Mouse (Mus musculus) frontal cortex, postnatal 36 days (tissue): ENCODE data around the gene Adck1.
"Not testable (repeated sequence)": the region's sequence is repeated elsewhere in the genome, so short reads cannot be mapped to it uniquely, and the experiment has no call there.

Experiments
- DNase-seq, 2 experiments: peaks; one replicate each; pipeline ENCODE4 v3.0.0; 2022; ENCODE audit warnings: low spot score in 2 of 2

Adck1 gene

DNA sequence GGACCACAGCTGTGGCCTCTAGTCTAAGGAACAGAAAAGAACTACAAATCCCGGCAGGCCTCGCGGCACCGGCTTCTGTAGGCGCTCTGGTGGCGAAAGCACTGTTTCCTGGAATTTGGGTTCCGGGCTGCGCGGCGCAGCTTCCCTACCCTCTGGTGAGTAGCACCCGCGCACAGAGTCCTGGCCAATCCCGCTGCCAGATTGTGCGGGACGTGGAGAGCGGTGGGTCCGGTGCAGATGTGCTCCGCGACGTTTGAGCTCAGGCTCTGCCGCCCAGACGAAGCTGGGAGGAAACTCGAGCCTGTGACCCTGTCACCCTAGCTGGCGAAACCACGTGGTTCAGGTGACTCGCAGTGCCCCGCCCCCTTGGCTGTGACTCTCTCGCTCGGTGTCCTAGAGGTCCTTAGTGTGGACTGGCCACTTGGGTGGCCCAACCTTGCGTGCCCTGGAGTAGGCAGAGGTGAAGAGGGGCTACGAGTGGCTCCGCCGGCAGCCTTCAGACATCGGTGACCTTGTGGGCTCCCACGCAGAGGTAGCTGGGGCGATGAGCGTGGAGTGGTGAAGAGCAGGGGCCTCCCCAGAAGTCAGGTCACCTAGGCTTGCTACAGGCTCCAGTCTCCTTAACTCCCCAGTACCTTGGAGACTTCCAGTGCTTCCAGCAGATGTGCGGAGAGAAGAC lies at the start of gene Adck1:
TSS of gene Adck1 (plus strand) at position 114 of the 679 bp plus-strand sequence.
- DNase-seq = peak; percentile 90 to 97

DNA sequence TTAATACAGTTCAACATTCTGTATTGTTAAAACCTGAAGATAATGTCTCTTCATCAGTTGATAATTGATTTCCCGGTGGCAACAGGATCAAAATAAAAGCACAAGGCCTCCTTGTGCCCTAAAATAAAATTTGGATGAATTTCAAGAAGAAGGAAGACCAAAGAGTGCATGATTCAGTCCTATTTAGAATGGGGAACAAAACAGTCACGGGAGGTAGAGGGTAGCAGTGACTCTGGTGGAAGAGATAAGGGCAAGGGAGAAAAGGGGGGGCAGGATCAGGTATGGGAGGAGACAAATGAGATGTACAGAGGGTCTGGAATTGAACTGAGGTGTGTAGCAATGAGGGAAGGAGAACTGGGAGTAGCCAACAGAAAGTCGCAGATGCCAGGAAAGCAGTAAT lies 45.8 kb upstream of the Adck1 start:
- no peak for DNase-seq

DNA sequence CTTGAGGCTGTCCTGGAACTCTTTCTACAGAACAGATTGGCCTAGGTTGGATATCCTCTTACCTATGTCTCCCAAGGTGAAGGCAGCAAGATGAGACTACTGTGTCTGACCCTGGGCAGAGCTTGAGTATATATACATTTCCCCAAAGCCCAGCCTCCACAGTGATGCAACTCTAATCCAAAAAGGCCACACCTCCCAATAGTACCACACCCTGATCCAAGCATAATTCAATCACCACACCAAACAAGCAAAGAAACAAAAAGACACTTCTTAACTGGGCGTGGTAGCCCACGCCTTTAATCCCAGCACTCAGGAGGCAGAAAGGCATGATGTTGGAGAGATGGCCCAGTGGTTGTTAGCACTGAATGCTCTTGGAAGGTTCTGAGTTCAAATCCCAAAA lies 36.4 kb upstream of the Adck1 start, which contains the start of gene Gm5039:
TSS of gene Gm5039 (minus strand) at position 101 of the 400 bp plus-strand sequence.
- DNase-seq = not testable (repeated sequence)

DNA sequence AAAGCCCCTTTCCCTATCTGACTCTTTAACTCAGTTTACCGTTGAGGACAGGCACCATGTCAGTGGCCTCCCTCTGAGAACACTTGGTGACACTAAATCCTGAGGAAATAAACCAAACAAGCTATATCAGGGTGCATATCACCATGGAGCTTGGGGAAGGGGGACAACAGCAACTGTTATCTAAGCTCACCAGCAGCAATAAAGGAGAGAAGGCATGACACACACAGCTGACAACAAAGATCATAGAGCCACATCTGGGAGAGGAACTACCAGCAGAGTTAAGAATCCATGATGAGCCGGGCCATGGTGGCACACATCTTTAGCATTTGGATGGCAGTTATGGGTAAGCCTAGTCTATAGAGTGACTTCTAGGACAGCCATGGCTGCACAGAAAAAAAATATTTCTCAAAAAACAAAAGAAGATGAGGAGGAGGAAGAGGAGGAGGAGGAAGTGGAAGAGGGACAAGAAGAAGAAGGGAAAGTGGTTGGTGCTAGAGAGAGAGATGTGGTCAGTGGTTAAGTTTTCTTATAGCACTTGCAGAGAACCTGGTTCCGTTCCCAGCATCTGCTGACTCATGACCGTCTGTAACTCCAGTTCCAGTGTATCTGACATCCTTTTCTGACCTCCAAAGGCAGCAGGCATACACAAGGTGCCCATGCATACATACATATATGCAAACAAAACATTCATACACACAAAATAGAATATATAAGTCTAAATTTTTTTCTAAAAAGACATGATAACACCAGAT lies 23.5 kb upstream of the Adck1 start:
- DNase-seq = not testable (repeated sequence)

DNA sequence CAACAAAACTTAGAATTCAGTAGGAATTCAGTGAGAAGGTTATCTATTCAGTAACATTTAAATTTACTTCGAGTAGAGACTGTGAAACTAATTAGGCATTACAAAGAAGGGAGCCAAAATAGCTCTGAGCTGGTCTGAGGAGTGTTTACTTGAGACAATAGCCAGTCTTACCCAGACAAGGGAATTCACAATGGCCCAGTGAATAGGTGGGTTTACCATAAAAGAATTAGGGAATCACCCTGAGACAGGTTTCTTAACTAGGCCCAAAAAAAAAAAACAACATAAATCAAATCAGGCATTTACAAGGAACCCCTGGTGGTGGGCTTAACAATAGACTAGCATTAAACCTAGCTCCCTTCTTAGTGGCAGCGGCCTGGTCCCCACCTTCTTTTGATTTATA lies 19.1 kb upstream of the Adck1 start:
- DNase-seq = not testable (repeated sequence)

DNA sequence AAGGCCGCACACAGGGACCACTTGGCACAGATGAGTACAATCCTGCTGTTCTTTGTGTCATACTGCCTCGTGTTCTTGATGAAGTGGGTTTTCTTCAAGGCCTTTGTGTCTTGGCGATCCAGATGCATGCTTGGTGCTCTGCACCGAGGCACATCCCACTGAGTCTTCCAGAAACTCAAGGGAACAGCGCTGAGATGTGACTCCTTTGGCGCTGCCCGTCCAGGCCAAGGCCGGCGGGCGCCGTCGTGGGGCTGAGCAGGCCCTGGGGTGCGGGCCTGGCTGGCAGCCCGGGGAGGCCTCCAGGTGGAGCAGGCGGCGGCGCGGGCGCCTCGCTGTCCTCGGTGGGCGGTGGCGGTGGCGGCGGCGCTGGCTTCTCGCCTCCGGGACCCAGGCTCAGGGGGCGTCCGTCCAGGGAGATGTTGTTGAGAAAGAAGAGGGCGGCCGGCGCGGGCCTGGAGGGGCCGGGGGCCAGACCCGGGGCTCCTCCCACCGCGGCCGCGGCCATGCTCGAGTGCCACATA lies 6.1 kb upstream of the Adck1 start:
- DNase-seq = no peak

DNA sequence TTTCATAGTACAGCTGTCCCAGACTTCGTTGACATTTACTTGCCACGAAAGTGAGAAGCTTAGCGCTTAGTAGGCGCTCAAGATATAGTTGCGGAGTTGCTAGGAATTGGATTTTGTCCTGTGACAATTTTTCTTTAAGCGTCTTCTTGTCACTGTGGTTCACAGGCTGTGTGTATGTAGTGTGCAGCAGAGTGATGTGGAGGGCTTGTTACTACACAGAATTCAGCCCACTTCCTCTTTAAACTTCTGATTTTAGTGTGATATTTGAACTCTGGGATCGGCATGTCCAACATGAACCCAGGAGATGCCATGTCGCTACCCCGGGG lies 729 bp downstream of the Adck1 start:
- DNase-seq = peak in 1 of 2 experiments; percentile 13

DNA sequence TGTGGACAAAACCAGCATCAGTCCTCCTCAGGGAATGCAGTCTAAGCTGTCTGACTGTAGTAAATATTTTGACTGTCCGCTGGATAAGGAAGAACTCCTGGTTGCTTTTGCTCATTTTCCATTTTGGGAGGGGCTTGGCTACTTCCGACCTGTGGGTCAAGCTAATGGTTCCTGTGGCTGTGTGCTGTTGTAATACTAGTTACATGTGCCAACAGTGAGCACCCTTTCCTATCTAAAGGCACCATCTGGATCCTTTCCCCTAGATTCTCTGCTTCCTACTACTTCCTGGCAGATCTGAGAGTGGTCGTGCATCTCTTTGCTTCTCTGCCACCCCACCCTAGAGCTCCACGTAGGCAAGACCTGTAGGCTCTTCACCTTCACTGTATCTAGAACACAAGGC lies 7.3 kb downstream of the Adck1 start:
- no peak for DNase-seq

DNA sequence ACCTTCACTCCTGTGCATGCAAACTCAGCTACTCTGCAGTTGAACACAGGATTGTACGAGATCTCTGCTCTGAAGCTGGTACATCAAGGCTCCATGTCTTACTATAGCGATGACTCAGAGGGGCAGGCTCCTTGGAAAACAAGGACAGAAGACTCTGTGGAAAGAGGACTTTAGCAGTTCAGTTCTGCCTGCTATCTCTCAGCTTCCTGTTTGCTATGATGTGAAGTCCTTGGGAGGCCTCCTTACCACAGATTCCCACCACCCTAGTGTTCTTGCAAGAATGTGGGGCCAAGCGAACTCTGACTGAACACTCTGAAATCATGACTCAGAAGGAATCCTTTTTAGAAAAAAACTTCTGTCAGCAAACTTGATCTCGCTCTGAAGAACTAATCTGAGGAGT lies 8.3 kb downstream of the Adck1 start:
- DNase-seq = peak in 1 of 2 experiments; percentile 19

DNA sequence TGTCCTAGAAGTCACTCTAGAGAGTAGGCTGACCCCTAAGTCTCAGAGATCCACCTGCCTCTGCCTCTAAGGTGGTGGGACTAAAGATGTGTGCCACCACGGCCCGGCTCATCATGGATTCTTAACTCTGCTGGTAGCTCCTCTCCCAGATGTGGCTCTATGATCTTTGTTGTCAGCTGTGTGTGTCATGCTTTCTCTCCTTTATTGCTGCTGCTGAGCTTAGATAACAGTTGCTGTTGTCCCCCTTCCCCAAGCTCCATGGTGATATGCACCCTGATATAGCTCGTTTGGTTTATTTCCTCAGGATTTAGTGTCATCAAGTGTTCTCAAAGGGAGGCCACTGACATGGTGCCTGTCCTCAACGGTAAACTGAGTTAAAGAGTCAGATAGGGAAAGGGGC lies 9.3 kb downstream of the Adck1 start:
- not testable (repeated sequence) for DNase-seq

DNA sequence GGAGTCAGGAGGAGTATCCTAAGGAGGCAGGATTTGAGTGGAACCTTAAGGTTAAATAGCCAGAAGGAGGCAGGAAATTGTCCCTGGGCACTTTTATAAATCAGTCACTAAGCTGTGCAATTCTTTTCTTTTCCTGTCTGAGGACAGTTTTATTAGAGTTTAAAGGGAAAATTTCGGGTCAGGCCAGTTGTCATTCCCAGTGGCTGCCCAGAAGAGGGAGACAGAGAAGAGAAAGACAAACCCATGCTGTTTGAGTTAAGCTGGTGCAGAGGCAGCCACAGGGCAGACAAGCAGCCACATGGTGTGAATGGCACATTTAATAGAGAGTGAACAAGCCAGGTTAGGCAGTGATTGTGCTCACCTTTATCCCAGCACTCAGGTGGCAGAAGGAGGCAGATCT lies 10.0 kb downstream of the Adck1 start:
- not testable (repeated sequence) for DNase-seq

DNA sequence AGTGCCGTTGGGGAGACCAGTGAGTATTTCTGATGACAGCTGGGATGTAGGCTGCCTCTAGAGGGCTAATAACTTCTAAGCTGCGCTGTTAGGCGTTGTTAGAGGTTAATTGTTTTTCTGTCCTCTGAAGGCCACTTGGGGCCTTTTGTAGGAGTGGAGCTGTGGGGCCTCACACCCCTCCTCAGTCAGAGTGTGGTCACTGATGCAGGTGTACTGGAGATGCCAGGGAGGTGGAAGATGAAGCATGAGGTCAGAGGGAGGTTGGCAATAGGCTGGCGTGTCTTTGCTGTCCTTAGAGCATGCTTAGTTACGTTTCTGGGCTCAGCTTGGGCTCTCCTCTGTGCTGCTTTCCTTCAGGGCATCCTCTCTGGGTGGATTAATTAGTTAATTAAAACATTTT lies 11.7 kb downstream of the Adck1 start:
- no peak for DNase-seq

DNA sequence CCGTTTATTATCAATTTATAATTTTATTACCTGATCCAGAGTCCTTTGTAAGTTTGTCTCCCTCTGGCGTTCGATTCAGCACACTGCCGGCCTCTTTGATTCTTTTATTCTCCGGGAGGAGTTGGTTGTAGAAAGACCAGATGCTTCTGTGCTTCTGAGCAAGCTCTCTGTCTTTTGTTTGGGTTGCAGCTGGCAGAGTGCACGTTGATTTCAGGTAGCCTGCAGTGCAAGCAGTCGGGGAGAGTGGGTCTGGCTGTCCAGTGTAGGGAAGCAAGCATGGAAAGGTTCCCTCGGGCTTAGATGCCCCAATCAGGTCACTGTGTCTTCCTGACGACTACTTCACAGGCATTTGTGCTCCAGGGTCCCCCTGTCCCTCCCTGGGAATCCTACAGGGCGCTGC lies 16.5 kb downstream of the Adck1 start:
- peak in 1 of 2 experiments; percentile 47 for DNase-seq

DNA sequence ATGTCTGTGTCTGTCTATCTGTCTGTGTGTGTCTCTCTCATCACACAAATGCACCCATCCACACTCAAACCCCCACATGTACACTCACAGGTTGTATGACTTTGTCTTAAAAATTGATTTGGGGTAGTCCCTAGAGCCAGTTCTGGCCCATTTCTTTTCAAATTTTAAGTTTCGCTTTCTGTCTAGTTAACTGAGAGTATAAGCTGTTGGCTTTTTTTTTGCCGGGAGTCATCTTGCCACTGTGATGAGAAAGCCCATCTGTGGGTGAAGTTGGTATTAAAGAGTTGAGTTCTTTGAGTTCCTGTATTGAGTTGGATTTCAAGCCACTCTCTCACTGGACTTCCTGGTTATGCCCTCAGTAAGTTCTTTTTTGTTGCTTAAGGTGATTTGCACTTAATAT lies 17.9 kb downstream of the Adck1 start:
- no peak for DNase-seq

DNA sequence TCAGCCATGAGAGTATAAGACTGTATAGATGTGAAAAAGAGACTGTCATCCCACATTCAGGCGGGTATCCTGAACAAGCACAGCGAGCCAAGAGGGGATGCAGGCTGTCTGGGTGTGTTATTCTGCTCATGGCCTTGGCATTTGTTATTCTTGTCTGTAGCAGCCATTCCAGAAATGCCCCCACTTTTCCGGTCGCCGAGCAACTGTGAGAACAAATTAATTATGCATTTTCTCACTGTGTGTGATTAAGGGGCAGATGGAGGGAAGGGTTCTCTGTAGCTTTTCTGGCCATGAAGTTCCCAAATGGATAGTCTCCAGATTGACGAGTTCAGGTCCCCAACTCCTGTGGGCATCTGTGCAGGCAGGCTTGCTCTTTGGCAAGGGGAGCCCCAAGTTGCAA lies 28.5 kb downstream of the Adck1 start:
- no peak for DNase-seq

DNA sequence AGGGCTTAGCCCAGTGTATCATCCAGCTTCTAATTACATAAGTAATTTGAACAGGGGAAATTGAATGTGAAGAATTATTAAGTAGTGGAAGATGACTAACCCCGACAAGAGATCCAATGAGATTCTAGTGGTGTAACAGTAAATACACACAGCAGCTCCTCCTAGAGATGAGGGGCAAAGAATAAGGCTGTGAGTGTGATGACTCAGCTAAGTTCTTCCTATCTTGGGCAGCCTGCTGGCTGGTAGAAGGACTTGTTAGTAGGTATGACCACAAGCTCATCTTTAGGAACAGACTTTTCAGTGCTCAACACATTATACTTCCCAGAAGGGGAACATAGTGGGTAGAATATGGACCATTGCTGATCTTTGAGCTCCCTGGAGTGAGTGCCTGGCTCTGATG lies 38.3 kb downstream of the Adck1 start:
- no peak for DNase-seq

DNA sequence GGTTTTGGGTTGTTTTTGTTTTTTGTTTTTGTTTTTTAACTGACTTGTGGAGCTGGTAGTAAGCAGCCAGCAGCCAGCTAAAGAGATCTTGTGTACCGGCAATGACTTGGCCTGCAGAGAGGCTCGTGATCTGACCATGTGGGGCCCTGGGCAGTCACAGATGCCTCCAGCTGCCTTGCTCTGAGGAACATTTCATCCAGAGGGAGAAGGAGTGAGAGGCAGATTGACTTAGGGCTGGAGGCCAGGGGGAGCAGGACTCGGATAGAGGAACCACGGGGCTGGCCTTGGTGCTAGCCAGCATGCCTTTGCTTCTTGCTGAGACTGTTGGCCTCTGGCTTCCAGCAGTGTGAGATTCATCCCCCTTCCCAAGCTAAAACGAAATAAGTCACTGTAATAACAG lies 43.2 kb downstream of the Adck1 start:
- no peak for DNase-seq

DNA sequence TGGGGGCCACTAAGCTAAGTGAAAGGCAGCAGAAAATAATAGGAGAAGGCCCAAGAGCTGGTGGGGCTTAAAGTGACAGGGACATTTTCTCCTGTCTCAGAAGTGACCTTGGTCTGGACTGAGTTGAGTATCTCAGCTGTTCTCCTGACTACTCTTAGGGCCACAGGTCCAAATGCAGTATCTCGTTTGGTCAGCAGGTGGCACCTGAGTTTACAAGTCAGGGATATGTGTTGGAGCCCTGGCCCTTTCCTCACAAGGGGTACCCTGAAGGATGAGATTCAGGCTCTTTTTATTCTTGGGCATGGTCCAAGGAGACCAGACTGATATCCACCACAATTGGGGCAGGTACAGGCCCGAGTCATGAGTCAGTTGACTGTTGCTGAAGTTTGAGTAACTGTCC lies 44.8 kb downstream of the Adck1 start:
- DNase-seq = peak; percentile 79 to 85

DNA sequence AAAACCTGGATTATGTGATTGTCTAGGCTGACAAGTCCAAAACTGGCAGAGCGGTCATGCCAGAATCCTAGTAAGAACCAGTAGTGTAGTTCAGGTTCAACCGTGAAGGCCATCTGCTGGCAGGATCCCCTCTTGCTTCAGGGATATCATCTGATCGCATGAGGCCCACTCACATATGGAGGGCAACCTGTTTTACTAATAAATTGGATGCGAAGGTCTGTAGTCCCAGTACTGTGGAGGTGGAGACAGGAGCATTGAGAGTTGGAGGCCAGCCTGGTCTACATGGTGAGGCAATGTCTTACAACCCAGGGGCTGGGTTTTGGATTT lies 47.6 kb downstream of the Adck1 start:
- no peak for DNase-seq

DNA sequence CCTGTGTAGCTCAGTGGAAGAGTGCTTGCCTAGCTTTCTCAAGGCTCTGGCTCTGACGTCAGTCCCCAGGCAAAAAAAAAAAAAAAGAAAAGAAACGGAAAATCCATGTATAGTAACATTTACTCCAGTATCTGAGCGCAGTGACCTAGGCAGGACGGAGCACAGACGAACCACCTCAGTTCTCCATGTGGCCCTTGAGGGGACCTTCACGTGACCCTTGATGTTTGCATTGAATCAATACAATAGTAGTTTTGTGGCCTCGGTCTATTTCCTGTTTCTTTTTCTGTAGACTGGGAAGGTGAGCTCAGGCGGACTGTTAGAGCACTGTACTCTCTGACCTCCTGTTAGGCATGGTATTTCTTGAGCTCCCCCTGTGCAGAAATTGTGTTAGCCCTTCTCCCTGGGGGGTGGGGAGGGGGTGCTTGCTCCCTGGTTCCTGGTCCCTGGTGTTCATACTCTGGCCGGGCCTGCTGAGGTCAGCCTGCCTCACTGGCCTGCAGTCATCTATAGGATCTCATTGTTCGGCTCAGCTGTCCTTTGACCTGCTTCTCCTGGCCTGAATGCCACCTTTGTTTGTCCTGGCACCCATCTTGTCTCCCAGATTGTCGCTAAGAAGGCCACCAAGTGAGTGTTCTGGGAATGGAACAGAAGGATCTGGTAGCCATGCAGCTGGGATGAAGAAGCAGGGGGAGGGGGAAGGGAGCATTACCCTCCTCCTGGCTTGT lies 48.1 kb downstream of the Adck1 start:
- no peak for DNase-seq

DNA sequence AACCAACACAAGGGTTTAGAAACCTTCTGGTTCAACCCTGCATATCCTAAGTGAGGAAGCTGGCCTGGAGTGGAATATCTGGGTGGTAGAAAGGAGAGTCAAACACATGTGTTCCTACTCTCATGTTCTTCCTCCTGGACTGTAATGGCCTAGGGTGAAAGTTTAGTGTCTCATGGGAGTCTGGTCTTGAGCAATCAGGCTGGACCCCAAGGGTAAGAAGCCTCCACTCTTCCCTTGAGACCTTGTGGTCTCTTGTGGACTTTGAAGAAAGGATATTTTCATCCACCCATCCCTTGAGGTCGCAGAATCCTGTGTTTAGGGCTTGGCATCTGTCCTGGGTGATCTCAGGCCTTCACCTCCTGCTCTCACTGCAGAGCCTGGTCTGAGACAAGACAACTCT lies 52.9 kb downstream of the Adck1 start:
- no peak for DNase-seq

DNA sequence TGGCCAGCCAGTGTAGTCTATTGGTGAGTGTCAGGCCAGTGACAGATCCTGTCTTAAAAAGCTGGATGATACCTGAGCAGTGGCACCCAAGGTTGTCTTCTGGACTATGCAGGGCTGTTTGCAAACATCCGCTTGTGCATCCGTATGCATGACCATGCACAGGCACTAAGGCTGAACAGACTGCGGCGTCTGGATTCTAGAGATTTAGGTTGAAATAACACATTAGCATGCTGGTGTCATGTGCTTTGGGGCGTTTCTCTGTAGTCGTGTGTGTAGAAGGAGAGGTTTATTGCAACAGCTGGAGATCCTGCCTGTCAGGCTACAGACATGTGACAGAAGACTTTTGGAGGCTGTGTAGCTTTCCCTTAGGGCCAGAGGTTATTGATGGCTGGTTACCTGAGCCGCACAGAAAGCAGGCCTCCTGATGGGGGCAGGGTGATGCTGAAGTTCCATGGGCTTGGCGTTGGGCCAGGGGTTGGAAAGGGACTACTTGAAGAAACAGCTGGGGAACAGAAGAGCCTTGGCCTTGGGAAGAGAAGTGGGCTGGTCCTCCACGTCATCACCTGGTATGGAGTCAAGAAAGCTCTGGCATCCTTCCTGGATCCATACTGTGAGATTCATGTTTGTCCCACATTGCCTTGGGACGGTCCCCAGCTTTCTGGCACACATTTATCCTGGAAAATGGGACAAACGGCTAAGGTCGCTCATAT lies 59.7 kb downstream of the Adck1 start:
- peak in 1 of 2 experiments; percentile 11 for DNase-seq
